Mouse (Mus musculus) heart, postnatal 0 days (tissue): ENCODE results near the gene Gxylt1.

Experiments
- CTCF ChIP-seq: IDR thresholded peaks from 2 replicates; pipeline ENCODE4 v1.5.1; 2016; ENCODE audit warnings: antibody characterized with exemption, control low read depth, low read depth
- EP300 ChIP-seq: IDR thresholded peaks from 2 replicates; pipeline ENCODE4 v1.6.1; 2016; ENCODE audit warnings: antibody characterized with exemption, low read depth

DNA sequence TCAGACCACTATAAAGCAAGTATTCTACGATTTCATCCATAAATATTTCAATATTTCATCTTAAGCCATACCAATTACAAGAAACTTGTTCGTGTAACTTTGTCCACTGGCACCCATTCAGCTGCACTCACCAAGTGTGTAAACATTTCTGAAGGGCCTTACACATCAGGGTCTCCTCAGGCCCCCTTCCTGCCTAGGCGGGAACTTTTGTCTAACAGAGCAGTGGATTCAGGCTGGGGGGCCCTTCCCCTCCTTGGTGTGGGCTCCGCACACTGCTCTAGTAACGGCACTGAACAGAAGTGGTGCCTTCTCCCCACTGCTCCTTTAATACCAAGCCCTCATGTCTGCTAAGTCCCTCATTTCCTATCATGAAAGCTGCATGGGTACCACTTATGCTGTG is 12.7 kb downstream of the Gxylt1 start:
- no peak for TF ChIP-seq CTCF
- TF ChIP-seq EP300: no peak
